Mouse (Mus musculus) thymus, postnatal 14 days (tissue): ENCODE results near the gene Mlh3.
A peak's percentile ranks its signal among the peaks of the same experiment; 100 is the strongest.

Experiments
- DNase-seq: peaks from one replicate; pipeline ENCODE4 v3.0.0; 2021

Mlh3 gene

GRCm38 (mm10) chr12:85280845-85281651 lies 10.6 kb upstream of the Mlh3 start:
- DNase-seq, result no peak

- DNase-seq, result peak; percentile 97
Observed at GRCm38 (mm10) chr12:85280105-85280844, 9.9 kb upstream of the Mlh3 start.

GRCm38 (mm10) chr12:85279396-85280080 lies 9.1 kb upstream of the Mlh3 start:
- DNase-seq, result no peak

GRCm38 (mm10) chr12:85278919-85279318 lies 8.5 kb upstream of the Mlh3 start:
- no peak for DNase-seq

- DNase-seq, result no peak
Observed at GRCm38 (mm10) chr12:85276273-85276672, 5.9 kb upstream of the Mlh3 start.

GRCm38 (mm10) chr12:85273508-85273907 lies 3.1 kb upstream of the Mlh3 start:
- no peak for DNase-seq

GRCm38 (mm10) chr12:85271843-85272206 lies 1.4 kb upstream of the Mlh3 start:
- no peak for DNase-seq

- no peak for DNase-seq
Observed at GRCm38 (mm10) chr12:85271132-85271842, 888 bp upstream of the Mlh3 start.

- DNase-seq, result no peak
Observed at GRCm38 (mm10) chr12:85269821-85270220, 578 bp downstream of the Mlh3 start.

- no peak for DNase-seq
Observed at GRCm38 (mm10) chr12:85266248-85266647, 4.2 kb downstream of the Mlh3 start.

GRCm38 (mm10) chr12:85264940-85265339 lies 5.5 kb downstream of the Mlh3 start:
- DNase-seq, result no peak

GRCm38 (mm10) chr12:85264531-85264930 lies 5.9 kb downstream of the Mlh3 start:
- no peak for DNase-seq

- no peak for DNase-seq
Observed at GRCm38 (mm10) chr12:85263190-85263589, 7.2 kb downstream of the Mlh3 start.

- DNase-seq, result no peak
Observed at GRCm38 (mm10) chr12:85262489-85262888, 7.9 kb downstream of the Mlh3 start.

- DNase-seq, result peak; percentile 32
Observed at GRCm38 (mm10) chr12:85257008-85257639, 13.3 kb downstream of the Mlh3 start.

- no peak for DNase-seq
Observed at GRCm38 (mm10) chr12:85256074-85256751, 14.2 kb downstream of the Mlh3 start.

GRCm38 (mm10) chr12:85252083-85252482 lies 18.3 kb downstream of the Mlh3 start:
- no peak for DNase-seq

GRCm38 (mm10) chr12:85237553-85237952 lies 32.8 kb downstream of the Mlh3 start:
- DNase-seq, result no peak

GRCm38 (mm10) chr12:85233376-85234358 lies 36.7 kb downstream of the Mlh3 start:
- DNase-seq, result no peak

GRCm38 (mm10) chr12:85227876-85228599 lies 42.4 kb downstream of the Mlh3 start:
- no peak for DNase-seq
